In the genomic region with DNA sequence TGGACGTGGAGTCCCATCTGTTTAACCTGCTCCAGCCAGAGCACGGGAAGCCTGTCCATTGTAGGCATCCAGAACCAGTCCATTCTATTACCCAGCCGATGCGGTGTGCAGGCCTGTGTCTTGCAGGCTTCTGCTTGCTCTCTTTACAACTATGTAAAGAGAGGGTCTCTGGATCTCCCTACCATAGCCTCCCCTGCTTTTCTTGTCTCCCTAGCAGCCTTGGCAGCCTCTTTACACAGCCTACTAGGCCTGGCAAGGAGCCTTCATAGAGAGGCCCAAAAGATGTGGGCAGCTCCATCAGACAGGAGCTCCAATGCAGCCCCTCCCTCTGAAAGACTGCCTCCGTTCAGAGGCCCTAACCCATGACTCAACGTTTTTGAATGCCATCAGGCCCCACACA, we compare ENCODE assay signal across 25 mouse cellular contexts. TPM values are rescaled to one million over a fixed set of nuclear protein-coding genes. Genes with fewer than 3 reads are reported as not detected.
DNase-seq lines count a peak whose midpoint lies in the region; ATAC-seq lines count a peak whose summit lies in the region.
"Had no signal": no experiment of that assay in that cellular context is flagged by ENCODE, and none has a peak within 500 bp of the region (broad histone marks: within the 10 kb centered on the region; RNA-seq: fewer than 3 reads in every experiment).

No protein-coding gene starts in this region.

- H3K27me3 ChIP-seq in midbrain, embryonic 16.5 days (ENCODE audit: control insufficient read depth, insufficient read depth, low read depth, low read length), result no peaks in the 10 kb centered on the region
- no peaks in the 10 kb centered on the region for H3K27me3 ChIP-seq in midbrain, embryonic 15.5 days (replicated peaks)
- H3K27me3 ChIP-seq: forebrain, embryonic 13.5 days; hindbrain, embryonic 12.5 days had no signal

- no peak overlapping the region for H3K4me2 ChIP-seq in midbrain, embryonic 16.5 days (ENCODE audit: low read length)
- H3K4me2 ChIP-seq in midbrain, embryonic 15.5 days, result no peak overlapping the region
- H3K4me2 ChIP-seq: forebrain, embryonic 13.5 days; hindbrain, embryonic 12.5 days had no signal

- H3K4me3 ChIP-seq in midbrain, embryonic 16.5 days (ENCODE audit: low read depth, low read length), result no peak overlapping the region
- no peak overlapping the region for H3K4me3 ChIP-seq in midbrain, embryonic 15.5 days
- H3K4me3 ChIP-seq: forebrain, embryonic 13.5 days; hindbrain, embryonic 12.5 days had no signal

- ATAC-seq in frontal cortex, adult (ENCODE audit: low TSS enrichment), result peak; percentile 47
- 0 out of 2 replicates have a peak, but pooled peaks have one; percentile 39 for ATAC-seq in midbrain, embryonic 16.5 days
- no peak for ATAC-seq in midbrain, embryonic 15.5 days (replicated peaks)
- ATAC-seq: forebrain, embryonic 13.5 days had no signal

- DNase-seq in frontal cortex, postnatal 10 days (ENCODE audit: low spot score in 2 of 2), result no peak
- peak; percentile 56 for DNase-seq in layer of hippocampus, adult 9-11 months
- DNase-seq in layer of hippocampus, adult 8-10 months (ENCODE audit: low spot score in 2 of 2), result no peak
- peak; percentile 84 for DNase-seq in brain, adult 2 months (ENCODE audit: low read depth, low spot score)
- DNase-seq in kidney, adult 9 months, result no peak
- DNase-seq: adrenal gland, postnatal 14 days; cerebellum, adult 11-12 months; cerebellum, postnatal 25 days; heart, postnatal 14 days; kidney, adult 2 months; kidney, postnatal 4 days; liver; lung, adult 2 months; lung, postnatal 10 days; retina, postnatal 1 day; thymus, postnatal 4 days had no signal

- no peak overlapping the region for H3K27ac ChIP-seq in midbrain, embryonic 16.5 days (ENCODE audit: low read length)
- H3K27ac ChIP-seq in midbrain, embryonic 15.5 days, result no peak overlapping the region
- H3K27ac ChIP-seq: forebrain, embryonic 13.5 days; hindbrain, embryonic 12.5 days; kidney, postnatal 0 days; liver, embryonic 14.5 days; macrophage had no signal

- H3K4me1 ChIP-seq in midbrain, embryonic 16.5 days (ENCODE audit: control insufficient read depth, insufficient read depth, low read length), result peaks cover 7% of the 10 kb centered on the region
- H3K4me1 ChIP-seq in midbrain, embryonic 15.5 days, result peaks cover 14% of the 10 kb centered on the region

- H3K9ac ChIP-seq in midbrain, embryonic 16.5 days (ENCODE audit: low read depth, low read length), result no peak overlapping the region
- H3K9ac ChIP-seq in midbrain, embryonic 15.5 days, result no peak overlapping the region
- H3K9ac ChIP-seq: forebrain, embryonic 13.5 days; hindbrain, embryonic 12.5 days; liver, embryonic 14.5 days had no signal

- 77% methylated on average over 6 of the region's 6 CpGs for WGBS in midbrain, embryonic 16.5 days
- WGBS in midbrain, embryonic 15.5 days, result 77% methylated on average over 6 of the region's 6 CpGs

- no peaks in the 10 kb centered on the region for H3K36me3 ChIP-seq in midbrain, embryonic 16.5 days (ENCODE audit: control insufficient read depth, insufficient read depth, low read length)
- H3K36me3 ChIP-seq in midbrain, embryonic 15.5 days (replicated peaks), result no peaks in the 10 kb centered on the region
- H3K36me3 ChIP-seq: hindbrain, embryonic 12.5 days had no signal

- H3K9me3 ChIP-seq in midbrain, embryonic 16.5 days (replicated peaks; ENCODE audit: control insufficient read depth, low read length, poor library complexity, severe bottlenecking), result no peaks in the 10 kb centered on the region
- no peaks in the 10 kb centered on the region for H3K9me3 ChIP-seq in midbrain, embryonic 15.5 days
- H3K9me3 ChIP-seq: forebrain, embryonic 13.5 days; hindbrain, embryonic 12.5 days had no signal

RNA-seq across cellular contexts. Expression of a gene that starts 17.4 kb away (rescaled TPM):
- 100 to 1,000 TPM; 105 to 129 (median 117) TPM for total RNA-seq in layer of hippocampus, adult 8-10 months (2022)
- polyA plus RNA-seq in midbrain, embryonic 16.5 days (2015; fragmentation: Nextera tagmentation; extraction: Ambion mirVana), result 16.3 and 21.5 TPM in 2 replicates
- polyA plus RNA-seq in midbrain, embryonic 15.5 days (2015; fragmentation: Nextera tagmentation; extraction: Ambion mirVana), result 23.4 and 24.4 TPM in 2 replicates
- total RNA-seq: monocyte, adult 5-6 weeks had no signal

RNA-seq across cellular contexts. Expression of a gene that starts 40.5 kb away (rescaled TPM):
- total RNA-seq in layer of hippocampus, adult 8-10 months (2022), result 1 to 10 TPM; 1.9 to 5.1 (median 3.4) TPM
- polyA plus RNA-seq in midbrain, embryonic 16.5 days (2015; fragmentation: Nextera tagmentation; extraction: Ambion mirVana), result 1.5 and 1.9 TPM in 2 replicates
- 2.2 TPM in 2 replicates for polyA plus RNA-seq in midbrain, embryonic 15.5 days (2015; fragmentation: Nextera tagmentation; extraction: Ambion mirVana)

RNA-seq across cellular contexts. Expression of a gene that starts 46.7 kb away (rescaled TPM):
- 1 to 10 TPM; 2.1 to 6.1 (median 2.9) TPM for total RNA-seq in layer of hippocampus, adult 8-10 months (2022)
- 8.6 and 9.4 TPM in 2 replicates for polyA plus RNA-seq in midbrain, embryonic 16.5 days (2015; fragmentation: Nextera tagmentation; extraction: Ambion mirVana)
- polyA plus RNA-seq in midbrain, embryonic 15.5 days (2015; fragmentation: Nextera tagmentation; extraction: Ambion mirVana), result 7.2 and 7.4 TPM in 2 replicates

Comparison
In these comparisons a context has a peak if more than half of its experiments do, and no peak if none do; other contexts are left out.
1. DNase-seq: peak in layer of hippocampus, adult 9-11 months (single experiment) and brain, adult 2 months (single experiment); none in frontal cortex, postnatal 10 days (0 of 2), layer of hippocampus, adult 8-10 months (0 of 2) and kidney, adult 9 months (single experiment).